Mouse (Mus musculus): ENCODE data around the gene Pwwp2b.

The Pwwp2b gene

DNA sequence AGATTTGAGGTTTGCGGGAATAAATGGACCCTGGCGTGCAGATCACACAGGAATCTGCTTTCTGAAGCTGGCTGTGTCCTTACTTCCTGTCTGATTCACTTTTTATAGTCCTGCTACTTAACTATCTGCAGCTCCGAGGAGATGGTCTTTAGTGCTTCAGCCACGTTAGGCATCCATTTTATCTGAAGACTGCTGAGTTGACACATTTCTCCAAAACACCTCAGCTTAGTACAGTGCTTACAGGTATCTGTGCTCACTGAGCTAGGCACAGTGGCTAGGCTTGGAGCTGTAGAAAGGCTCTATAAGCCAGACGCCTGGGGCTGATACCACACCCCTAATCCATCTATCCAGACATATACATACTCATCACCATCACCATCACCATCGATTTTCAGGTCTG, 17.4 kb downstream of the Pwwp2b start:
- DNase-seq: no peak

DNA sequence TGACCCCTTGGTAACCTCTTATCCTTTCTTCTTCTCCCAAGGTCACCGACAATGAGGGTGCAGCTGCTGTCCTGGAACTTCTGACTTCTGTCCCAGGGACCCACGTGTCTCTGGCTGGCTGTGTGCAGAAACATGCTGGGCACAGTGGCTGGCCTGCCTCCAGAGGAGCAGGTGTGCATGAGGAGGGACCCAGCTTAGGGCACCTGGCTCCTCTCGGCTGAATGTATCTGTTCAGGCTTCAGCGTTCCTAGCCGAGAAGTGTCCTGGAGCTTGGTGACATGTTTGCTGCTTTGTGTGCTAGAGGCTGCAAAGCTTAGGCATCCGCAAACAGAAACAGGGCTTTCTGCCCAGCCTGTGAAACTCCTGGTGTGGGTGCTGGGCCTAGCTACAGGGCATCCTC, 18.1 kb downstream of the Pwwp2b start:
- no peak for DNase-seq

DNA sequence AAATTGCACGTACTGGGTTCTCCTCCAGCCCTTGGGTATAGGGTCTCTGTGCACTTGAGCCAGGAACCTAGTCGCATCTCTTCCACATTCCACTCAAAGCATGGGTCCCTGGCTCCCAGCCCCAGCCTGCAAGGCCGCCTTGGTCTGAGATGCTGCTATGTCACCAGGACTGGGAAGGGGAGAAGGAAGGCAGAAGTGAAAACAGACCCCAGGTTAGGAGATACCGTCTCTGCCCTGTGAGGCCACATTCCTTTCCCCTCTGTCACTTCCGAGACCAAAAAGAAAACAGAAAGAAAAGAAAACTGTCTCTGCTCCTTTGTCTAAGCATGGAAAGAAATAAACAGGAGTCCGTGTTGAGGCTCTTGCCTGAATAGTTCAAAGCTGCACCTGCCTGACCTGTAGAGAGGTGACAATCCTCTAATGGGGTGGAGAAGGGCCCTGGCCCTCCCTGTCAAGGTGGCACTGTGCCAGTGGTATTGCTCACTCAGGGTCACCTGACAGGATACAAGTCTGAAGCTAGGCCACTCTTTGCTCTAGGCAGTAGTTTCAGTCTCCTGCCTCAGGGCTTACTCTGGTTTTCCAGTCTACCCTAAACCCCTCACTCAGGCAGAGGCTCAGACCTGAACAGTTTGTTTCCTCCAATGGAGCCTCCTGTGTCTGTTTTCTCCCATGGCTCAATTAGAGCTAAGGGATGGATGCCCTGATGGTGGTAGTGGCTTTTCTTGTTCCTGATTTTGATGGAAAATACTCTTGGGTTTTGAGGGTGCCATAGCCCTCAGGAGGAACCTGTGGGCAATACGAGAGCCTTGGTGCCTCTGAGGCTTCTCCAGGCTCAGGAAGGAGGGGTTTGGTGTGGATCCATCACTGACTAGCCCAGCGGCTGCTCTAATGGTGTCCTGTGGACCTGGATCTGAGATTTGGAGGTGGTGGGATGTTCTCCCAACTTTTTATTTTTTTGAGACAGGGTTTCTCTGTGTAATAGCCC, 18.9 kb downstream of the Pwwp2b start:
- peak; percentile 52 for DNase-seq

DNA sequence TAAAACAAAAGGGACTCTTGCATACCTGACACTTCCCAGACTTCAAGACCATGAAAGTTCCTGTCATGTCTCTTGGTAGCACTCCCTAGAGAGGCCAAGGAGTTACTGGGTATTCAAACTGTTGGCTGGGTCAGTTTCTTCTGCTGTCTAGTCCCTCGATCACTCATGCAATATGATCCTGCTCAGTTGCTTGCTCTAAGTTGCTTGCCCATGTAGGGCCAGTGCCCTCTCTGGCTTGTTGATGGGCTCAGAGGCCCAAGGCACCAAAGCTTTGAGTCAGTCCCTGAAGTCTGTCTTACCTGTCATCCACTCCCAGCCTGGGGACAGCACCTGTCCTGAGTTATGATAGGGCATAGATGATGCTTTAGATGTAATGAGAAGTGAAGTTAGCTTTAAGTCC, 22.5 kb downstream of the Pwwp2b start:
- DNase-seq: no peak

DNA sequence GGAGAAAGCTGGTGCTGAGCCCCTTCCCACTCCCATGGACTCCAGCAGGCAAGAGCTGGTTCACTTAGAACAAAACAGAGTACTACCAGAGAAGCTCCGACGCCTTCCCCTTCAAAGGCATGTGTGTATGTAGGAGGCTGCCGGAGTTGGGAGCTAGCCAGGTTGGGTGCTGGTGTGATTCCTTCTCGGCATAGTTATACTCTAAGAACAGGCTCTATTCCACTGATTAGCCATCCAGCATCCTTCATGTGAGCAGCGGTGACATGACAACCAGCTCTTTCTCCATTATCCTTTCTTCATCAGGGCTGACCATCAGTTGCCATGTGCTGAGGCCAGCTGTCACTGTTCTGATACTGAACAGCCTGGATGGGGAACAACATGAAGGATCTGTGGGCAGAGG, 23.6 kb downstream of the Pwwp2b start:
- DNase-seq: peak; percentile 47

DNA sequence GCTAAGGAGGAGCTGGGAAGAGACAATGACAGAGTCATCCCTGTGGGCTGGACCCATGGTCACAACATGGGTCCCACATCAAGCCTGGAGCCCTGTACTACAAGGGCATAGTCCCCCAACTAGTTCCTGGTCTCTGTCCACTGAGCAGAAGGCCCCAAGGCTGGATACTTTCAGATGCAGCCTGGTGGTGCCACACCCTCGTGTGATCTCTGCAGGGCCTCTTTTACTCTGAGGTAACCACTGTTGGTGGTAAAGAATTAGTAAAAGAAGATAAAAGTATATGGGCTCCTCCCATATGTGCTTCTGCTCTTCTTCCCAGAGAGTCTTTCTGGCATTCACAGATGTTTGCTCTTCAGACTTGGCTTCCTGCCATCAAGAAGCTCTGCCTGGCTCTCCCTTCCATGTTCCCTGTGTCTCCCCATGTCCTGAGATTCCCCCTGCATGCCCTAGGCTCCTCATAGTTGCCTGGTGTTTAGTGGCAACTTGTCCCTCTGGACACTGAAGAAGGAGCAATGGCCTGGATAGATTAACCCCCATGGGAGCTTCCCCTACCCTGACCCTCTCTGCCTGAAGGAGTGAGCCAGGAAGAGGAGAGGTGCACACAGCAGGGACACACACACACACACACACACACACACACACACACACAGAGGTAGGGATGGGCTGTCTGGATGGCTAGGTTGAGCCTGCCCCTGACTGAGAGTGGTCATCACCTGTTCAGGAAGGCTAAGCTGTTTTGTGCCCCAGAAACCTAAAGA, 24.5 kb downstream of the Pwwp2b start:
- peak; percentile 78 for DNase-seq

DNA sequence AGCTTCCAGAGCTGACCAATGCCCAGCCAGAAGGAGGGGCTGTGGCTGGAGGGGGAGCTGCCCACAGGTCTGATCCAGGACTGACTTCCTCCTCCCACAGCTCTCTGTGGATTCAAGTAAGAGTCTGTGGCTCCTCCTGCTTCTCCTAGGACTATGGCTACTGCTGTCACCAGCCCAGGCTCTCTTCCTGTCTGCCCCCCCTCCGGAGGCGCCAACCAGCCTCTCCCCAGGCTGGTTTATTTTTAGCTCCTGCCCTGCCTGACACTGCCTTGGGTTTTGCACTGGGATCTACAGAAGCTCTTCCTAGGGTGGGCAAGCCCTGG, 25.1 kb downstream of the Pwwp2b start:
- peak; percentile 90 for DNase-seq

DNA sequence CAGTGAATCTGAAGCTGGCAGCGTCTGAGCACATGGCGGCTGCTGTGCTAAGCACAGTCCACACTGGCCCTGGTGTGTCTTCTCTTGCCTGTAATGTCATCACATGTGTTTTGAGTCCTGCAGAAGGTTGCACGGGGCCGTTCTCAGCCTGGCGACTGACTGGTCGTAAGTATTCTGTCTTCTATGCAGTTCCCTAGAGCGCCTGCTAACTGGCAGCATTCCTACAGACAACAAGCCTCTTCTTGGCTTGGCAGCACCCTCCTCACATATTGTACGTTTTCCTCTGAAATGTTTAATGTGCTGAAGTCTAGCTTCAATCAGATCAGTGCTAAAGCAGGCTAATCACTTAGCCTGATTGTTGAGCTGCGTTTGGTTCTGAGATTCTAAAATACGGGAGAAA, 27.3 kb downstream of the Pwwp2b start:
- DNase-seq: no peak

DNA sequence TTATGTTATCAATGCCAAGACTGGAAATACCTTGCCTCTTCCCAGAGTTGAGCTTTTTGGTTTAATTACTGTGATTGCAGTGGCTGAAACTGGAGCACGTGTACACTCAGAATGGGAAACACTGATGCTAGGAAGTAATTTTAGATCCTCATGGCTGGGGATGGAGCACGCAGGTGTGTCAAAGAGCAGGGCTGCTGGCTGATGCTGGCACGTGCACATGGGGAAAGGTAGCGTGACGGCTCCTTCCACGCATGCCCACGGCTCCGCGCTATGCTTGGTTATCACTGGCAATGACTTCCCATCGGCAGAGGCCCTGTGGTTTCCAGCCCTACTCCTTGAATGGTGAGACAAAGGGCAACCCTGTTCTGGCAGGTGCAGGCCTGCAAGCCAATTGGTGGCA, 27.9 kb downstream of the Pwwp2b start:
- DNase-seq: no peak

DNA sequence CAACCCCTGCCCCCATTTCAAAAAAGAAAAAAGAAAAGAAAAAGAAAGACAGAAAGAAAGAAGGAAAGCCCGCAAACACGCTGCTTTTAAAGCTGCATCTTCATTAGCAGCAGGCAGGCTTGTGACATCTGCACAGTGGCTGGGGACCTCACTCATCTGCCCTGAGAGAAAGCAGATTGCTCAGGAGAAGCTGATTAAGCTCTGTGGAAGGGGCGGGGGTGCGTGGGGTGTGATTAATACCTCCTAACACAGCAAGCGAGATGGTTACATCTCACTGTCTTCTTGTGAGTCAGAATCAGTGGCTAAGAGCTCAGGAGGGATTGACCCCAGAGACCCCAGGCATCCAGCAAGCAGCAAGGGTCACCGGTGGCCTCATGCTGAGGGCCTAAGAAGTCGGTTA, 29.3 kb downstream of the Pwwp2b start:
- DNase-seq: no peak

DNA sequence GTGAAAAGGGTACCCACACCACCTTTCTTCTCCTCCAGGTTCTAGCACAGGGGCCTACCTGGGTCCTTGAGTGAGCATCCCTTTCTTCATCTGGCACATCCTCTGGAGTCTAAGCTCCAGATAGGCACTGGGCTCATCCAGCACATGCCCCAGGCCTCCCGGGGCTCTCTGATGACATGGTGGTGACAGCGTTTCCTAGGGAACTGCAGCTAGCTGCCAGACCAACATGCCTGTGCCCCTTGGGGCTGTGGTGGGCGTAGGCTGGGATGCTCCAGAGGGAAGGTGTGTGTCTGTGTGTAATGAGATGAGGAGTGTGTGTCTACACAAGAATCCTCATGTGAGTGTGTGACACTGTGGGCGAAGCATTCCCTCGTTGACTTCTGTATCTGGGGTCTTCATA, 31.3 kb downstream of the Pwwp2b start:
- no peak for DNase-seq

DNA sequence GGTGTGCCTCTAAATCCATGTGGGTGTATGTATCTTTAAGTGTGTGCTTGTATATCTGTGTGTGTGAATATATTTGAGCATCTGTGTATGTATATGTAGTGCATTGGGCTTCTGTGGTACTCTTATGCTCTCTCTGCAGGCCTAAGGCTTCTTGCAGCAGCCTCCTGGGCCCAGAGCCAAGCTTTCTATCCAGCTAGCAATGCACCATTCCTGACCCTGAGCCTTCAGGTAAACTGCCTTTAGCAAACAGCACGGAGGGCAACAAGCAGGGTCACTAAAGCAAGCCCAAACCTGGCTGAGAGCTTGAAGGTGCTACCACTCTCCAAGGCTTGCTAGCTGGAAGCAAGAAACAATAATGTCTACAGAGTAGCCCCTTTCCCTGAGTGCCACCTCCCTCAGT, 31.8 kb downstream of the Pwwp2b start:
- no peak for DNase-seq

DNA sequence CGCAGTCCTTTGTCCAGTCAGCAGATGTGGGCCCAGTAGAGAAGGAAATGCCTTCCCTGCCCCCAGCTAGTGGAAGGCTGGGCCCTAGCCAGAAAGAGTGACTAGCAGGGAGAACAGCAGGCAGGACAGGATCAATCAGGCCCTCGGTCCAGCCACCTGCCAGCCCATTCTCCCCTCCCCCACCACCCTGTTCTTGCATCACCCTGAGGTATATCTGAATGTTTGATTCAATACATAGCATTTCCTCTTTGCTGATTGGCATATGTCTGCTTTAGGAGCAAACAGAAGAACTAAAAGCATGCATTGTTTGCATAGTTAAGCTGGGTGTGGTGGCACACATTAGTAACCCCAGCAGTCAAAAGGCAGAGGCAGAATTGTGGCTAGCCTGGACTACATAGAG, 32.9 kb downstream of the Pwwp2b start:
- peak; percentile 65 for DNase-seq

DNA sequence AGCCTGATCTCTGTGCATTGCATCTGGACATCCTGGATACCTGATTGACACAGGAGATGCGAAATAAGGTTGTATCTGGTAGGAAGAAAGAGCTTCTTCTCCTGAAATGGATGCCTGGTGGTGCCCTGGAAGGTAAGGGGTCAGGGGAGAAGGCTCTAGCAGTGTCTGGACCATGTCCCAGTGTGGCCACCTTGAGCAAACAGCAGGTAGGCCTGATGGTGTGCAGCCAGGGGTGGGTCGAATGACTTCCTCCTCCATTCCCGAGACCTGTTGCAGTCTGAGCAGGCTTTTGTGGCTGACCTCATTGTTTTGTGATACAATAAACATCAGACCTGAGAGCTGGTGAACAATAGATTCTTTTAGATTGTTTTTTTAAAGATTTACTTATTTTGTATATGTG, 33.8 kb downstream of the Pwwp2b start:
- DNase-seq: no peak

DNA sequence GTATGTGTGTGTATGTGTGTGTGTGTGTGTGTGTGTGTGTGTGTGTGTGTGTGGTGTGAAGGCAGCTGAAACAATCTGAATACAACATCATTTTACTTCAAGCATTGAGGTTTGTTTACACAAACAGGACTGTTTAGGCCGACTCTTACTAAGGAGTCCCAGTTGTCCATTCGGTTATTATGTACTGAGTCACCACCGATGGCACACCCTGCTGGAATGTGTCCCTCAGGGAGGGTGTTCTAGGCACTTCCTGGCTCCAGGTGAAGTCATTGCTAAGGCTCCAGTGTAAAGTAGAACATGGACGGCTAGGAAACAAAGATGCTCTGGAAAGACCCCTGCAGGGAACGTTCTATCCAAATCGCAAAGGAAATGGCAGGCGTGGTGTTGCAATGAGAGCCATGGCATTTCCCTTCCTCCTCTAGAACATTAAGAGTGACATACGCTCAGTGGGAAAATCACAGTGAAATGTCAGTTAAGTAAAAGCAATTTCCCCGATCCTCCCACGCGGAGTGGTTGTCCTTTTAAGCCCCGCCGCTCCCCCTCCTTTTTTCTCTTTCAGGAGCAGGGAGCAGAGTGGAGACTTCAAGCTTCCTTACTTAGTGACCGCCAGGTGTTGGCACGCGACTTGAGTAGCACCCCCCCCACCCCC, 37.1 kb downstream of the Pwwp2b start:
- DNase-seq: no peak

DNA sequence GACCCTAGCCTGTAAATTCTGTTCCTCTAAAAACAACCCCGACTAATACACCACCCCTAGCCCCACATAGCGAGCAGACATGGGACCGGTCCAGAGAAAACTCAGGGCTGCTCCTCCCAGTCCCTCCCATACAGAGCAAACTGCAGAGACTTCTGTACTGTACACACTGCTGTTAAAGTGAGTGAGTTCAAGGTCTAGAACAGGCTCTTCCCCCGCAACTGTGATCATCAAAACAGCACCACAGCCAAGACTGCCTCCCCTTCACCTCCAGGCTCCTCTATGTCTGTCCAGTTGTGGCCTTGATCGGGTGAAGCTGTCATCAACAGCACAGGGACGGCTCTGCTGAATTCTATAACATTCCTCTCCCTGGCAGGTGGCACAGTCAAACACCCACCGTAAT, 40.3 kb downstream of the Pwwp2b start:
- no peak for DNase-seq

DNA sequence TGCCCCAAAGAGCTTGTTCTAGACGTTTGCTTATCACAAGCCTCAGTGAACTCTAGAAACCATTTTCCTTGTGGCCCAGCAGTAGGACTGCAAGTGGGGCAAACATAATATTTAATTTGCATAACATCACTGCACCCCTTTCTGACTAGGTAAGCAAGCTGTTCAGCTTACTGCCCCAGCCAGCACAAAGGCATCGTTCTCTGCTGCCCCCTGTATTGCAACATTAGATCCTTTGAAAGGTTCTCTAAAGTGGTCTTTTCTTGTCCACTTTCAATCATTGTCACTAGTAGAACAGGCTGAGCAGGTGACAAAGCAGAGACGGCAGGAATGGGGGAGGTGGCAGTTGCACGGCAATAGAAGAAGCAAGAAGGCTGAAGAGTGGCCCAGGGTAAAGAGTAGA, 45.1 kb downstream of the Pwwp2b start:
- DNase-seq: no peak

DNA sequence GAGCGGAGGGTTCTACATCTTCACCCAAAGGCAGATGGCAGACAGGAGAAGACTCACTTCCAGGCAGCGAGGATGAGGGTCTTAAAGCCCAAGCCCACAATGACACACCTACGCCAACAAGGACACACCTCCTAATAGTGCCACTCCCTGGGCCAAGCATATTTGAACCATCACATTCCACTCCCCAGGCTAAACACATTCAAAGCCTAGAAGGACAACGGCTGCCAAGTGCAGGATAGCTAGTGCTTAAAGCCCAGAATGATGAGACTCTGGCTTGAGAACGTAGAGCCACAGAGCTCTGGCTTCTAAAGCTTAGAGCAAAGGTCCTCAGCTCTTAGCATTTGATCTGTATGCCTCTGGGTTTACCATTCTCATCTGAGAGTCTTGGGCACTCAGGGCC, 45.8 kb downstream of the Pwwp2b start:
- DNase-seq: no peak

DNA sequence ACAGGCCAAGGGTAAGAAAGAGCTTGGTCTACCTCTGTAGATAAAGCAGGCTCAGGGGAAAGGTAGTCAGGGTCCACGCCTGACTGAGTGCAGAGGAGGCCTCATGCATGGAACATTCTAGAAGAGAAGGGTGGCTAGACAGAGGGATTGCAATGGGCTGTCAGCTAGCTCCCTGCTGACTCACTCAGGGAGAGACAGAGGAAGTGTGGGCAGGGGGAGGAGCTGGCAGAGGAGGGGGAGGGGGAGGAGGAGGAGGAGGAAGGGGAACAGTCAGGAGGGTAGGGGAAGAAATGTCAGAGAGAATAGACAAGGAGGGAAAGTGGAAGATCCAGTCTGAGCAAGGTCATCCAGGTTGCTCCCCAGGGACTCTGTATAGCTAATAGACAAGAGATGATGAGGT, 47.4 kb downstream of the Pwwp2b start:
- no peak for DNase-seq

DNA sequence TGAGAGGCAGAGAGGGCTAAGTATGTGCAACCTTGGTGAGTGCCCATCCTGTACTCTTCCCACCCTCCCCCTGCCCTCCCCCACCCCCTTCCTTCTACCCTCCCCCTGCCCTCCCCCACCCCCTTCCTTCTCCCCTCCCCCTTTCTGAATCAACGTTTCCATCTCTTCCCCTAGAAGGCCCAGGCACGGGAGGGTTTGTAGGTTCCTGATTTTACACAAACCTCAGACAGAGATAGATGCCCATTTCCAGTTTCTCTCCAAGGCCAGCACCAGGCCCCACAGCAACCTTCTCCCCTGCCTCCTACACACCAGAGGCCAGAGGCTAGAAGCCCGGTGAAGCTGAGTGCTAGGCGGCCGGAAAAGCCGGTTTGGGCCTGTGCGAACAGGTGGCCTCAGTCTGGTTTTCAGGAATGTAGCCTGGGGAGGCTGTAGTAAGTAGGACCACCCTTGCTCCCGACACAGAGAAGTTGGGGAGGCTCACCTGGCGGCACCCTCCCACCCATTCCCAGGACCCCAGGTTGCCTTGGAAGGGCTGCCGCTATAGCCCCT, 48.3 kb downstream of the Pwwp2b start:
- DNase-seq: no peak

DNA sequence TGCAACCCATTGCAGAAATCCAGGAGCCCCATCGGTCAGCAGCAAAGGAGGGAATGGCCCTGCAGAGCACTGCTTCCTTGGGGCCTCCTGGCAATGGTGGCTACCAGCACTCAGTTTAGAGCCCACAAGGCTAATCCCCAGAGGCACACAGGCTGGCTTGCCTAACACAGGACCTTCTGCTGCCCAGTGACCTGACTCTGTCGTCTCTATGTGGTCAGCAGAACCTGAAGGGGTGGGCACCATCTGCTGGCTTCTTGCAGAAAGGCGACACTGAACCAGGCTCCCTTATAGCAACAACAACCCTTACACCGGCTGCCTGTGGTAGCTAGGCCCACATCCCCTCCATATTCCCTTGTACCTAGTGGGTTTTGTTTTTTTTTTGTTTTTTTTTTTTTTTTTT, 50.2 kb downstream of the Pwwp2b start:
- peak; percentile 70 for DNase-seq

DNA sequence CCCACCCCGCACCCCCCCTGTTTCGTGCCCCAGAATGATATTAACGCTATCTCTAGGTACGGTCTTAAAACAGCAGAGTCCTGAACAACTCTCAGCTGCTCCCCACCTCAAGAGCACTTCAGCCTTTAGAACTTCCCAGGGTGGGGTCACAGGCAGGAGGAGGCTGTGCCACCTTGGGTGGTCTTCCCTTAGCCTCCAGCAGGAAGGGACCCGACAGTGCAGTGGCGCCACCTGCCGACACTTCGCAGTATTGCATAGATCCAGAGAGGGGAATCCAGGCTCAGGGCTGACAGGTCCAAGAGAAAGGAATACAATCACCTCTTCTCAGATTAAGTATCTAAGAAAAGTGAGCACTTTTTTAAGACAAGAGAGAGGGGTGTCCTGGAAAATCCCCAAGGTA, 51.1 kb downstream of the Pwwp2b start:
- DNase-seq: peak; percentile 93

DNA sequence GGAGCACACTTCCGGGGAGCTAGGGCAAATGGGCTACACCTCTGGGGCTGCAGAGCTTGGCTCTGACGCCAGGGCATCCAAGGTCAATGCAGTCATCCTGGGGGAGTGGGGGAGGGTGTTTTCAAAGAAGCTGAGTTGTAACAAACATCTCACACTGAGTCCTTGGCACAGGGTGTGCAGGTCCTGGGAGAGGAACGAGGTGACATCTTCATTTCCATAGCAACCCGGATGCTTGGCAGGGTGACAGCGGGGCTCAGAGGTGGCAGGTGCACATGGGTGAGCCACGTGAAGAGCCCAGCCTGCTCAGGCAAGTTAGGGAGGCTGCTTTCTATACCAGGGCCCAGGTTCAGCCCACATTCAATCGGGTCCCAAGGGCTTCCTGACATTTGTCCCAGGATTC, 52.1 kb downstream of the Pwwp2b start:
- no peak for DNase-seq

DNA sequence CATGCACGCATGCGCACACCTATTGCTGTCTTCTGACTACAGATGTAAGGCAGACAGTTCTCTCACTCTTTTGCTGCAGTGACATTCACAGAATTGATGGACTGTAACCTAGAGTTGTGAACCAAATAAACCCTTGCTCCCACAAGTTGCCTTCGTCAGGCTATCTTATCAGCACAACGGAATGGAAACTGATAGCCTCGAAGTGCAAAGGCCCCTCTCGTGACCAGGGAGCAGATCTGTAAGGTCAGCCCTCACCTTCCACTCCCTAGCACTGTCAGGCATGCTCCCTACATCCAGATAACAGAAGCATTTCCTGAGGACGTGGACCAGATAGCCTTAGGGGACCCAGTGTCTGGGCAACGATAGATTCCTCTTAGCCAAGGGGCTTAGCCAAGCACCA, 53.2 kb downstream of the Pwwp2b start:
- DNase-seq: no peak
